Mouse (Mus musculus) kidney, embryonic 15.5 days (tissue): ENCODE measurements around the gene Noxa1. TPM values are rescaled to one million over a fixed set of nuclear protein-coding genes. Genes with fewer than 3 reads are reported as not detected.

ENCODE experiments used
- ATAC-seq: fragments of 200-750 bp; cut with Nextera tagmentation; replicated peaks from 2 replicates; pipeline ENCODE4 v1.8.0; 2017; ENCODE audit warnings: moderate TSS enrichment; ENCODE audit not compliant: low FRiP score
- H3K27ac ChIP-seq: fragments of 300-500 bp; sonication (generic); 2 replicates; pipeline ENCODE4 v1.5.1; 2015; ENCODE audit warnings: mild to moderate bottlenecking, inconsistent platforms
- H3K27me3 ChIP-seq: fragments of 300-500 bp; sonication (generic); 2 replicates; pipeline ENCODE4 v1.6.1; 2015; ENCODE audit warnings: inconsistent platforms
- H3K36me3 ChIP-seq: fragments of 300-500 bp; sonication (generic); 2 replicates; pipeline ENCODE4 v1.6.1; 2015; ENCODE audit warnings: inconsistent platforms
- H3K4me1 ChIP-seq: fragments of 300-500 bp; sonication (generic); 2 replicates; pipeline ENCODE4 v1.6.1; 2015; ENCODE audit warnings: inconsistent platforms
- H3K4me2 ChIP-seq: fragments of 300-500 bp; sonication (generic); 2 replicates; pipeline ENCODE4 v1.6.1; 2015; ENCODE audit warnings: moderate library complexity, mild to moderate bottlenecking, inconsistent platforms
- H3K4me3 ChIP-seq: fragments of 300-500 bp; sonication (generic); replicated peaks from 2 replicates; pipeline ENCODE4 v1.5.1; 2015; ENCODE audit warnings: mild to moderate bottlenecking, inconsistent platforms
- H3K9ac ChIP-seq: fragments of 300-500 bp; sonication (generic); 2 replicates; pipeline ENCODE4 v1.6.1; 2015; ENCODE audit warnings: mild to moderate bottlenecking, inconsistent platforms
- H3K9me3 ChIP-seq: fragments of 300-500 bp; sonication (generic); replicated peaks from 2 replicates; pipeline ENCODE4 v1.6.1; 2016; ENCODE audit warnings: inconsistent platforms
- WGBS: fragments of 180-500 bp; shearing (Covaris S2); methylation state at CpG from one replicate; pipeline ENCODE4 v1.1.7; 2015; ENCODE audit warnings: mixed read lengths; 5-methylcytosine and 5-hydroxymethylcytosine counted together
- microRNA-seq: library from miRNA; unstranded; fragments of <30 nt; microRNA quantifications from one replicate; pipeline ENCODE4, GENCODE M21; 2016
- polyA plus RNA-seq: library from polyadenylated mRNA; unstranded; fragments of >200 nt; fragmentation: Nextera tagmentation; extraction: Ambion mirVana; gene quantifications from 2 replicates; pipeline ENCODE4 v1.2.1, GENCODE M21; 2015

The Noxa1 gene
- polyA plus RNA-seq, 1 experiment from 2014 or later: 0.77 TPM

GRCm38 (mm10) chr2:25058926-25059325 lies 36.0 kb downstream of the Noxa1 start:
- WGBS: 91% methylated on average over 7 of the region's 7 CpGs
- H3K36me3 ChIP-seq: peaks cover 64% of the 10 kb centered on the region

GRCm38 (mm10) chr2:25055409-25056155 lies 39.4 kb downstream of the Noxa1 start:
- Histone ChIP-seq H3K36me3 (peaks cover 38% of the 10 kb centered on the region), H3K27ac (no peak overlapping the region), H3K9ac (peak overlapping the region; percentile 78), H3K9me3 (no peaks in the 10 kb centered on the region), H3K4me1 (peaks cover 18% of the 10 kb centered on the region), H3K27me3 (no peaks in the 10 kb centered on the region), H3K4me2 (peak overlapping the region; percentile 82), H3K4me3 (peak overlapping the region; percentile 79)
- 91% methylated on average over 21 of the region's 21 CpGs for WGBS
- ATAC-seq: no peak

More at GRCm38 (mm10) chr2:25058926-25059325, 36.0 kb downstream of the Noxa1 start:
- no peak overlapping the region for H3K4me3 ChIP-seq
- H3K9me3 ChIP-seq: no peaks in the 10 kb centered on the region
- H3K27me3 ChIP-seq: no peaks in the 10 kb centered on the region
- H3K9ac ChIP-seq: no peak overlapping the region
- peaks cover 16% of the 10 kb centered on the region for H3K4me1 ChIP-seq
- H3K4me2 ChIP-seq: no peak overlapping the region
- no peak for ATAC-seq
- no peak overlapping the region for H3K27ac ChIP-seq

GRCm38 (mm10) chr2:25055068-25055405 lies 39.9 kb downstream of the Noxa1 start:
- Histone ChIP-seq H3K9ac (peak overlapping the region; percentile 78), H3K4me3 (peak overlapping the region; percentile 79), H3K9me3 (no peaks in the 10 kb centered on the region), H3K4me2 (peak overlapping the region; percentile 82), H3K36me3 (peaks cover 33% of the 10 kb centered on the region), H3K27me3 (no peaks in the 10 kb centered on the region), H3K27ac (no peak overlapping the region), H3K4me1 (peaks cover 18% of the 10 kb centered on the region)
- WGBS: 69% methylated on average over 2 of the region's 2 CpGs
- ATAC-seq: peak; percentile 27

GRCm38 (mm10) chr2:25054221-25055067 lies 40.5 kb downstream of the Noxa1 start, which contains the start of gene Nsmf:
Nsmf (plus strand) TSS chr2:25054355.
- WGBS: 5% methylated on average over 47 of the region's 47 CpGs
- peaks cover 18% of the 10 kb centered on the region for H3K4me1 ChIP-seq
- peak within 1 kb of the TSS; percentile 79 for H3K4me3 ChIP-seq
- H3K9me3 ChIP-seq: no peaks in the 10 kb centered on the region
- peak within 1 kb of the TSS; percentile 78 for H3K9ac ChIP-seq
- H3K27ac ChIP-seq: peak within 1 kb of the TSS; percentile 59
- peaks cover 27% of the 10 kb centered on the region for H3K36me3 ChIP-seq
- peak; percentile 93 for ATAC-seq
- H3K27me3 ChIP-seq: no peaks in the 10 kb centered on the region
- H3K4me2 ChIP-seq: peak within 1 kb of the TSS; percentile 82

GRCm38 (mm10) chr2:25053101-25053500 lies 41.8 kb downstream of the Noxa1 start:
- Histone ChIP-seq H3K4me1 (peaks cover 18% of the 10 kb centered on the region), H3K27ac (no peak overlapping the region), H3K4me2 (no peak overlapping the region), H3K9ac (no peak overlapping the region), H3K27me3 (no peaks in the 10 kb centered on the region), H3K36me3 (peaks cover 13% of the 10 kb centered on the region), H3K4me3 (no peak overlapping the region), H3K9me3 (no peaks in the 10 kb centered on the region)
- no peak for ATAC-seq
- 94% methylated on average over 6 of the region's 6 CpGs for WGBS

- no peak overlapping the region for H3K9ac ChIP-seq
- no peak overlapping the region for H3K4me2 ChIP-seq
- peaks cover 18% of the 10 kb centered on the region for H3K4me1 ChIP-seq
- H3K27ac ChIP-seq: no peak overlapping the region
- H3K4me3 ChIP-seq: no peak overlapping the region
- no peaks in the 10 kb centered on the region for H3K27me3 ChIP-seq
- H3K36me3 ChIP-seq: no peaks in the 10 kb centered on the region; the same call in 1 of the 2 replicates
- H3K9me3 ChIP-seq: no peaks in the 10 kb centered on the region
- 87% methylated on average over 8 of the region's 8 CpGs for WGBS
- ATAC-seq: no peak
These were observed 43.5 kb downstream of the Noxa1 start for GRCm38 (mm10) chr2:25051450-25051849.

- Histone ChIP-seq H3K36me3 (no peaks in the 10 kb centered on the region; the same call in 1 of the 2 replicates), H3K27me3 (no peaks in the 10 kb centered on the region), H3K9ac (no peak overlapping the region), H3K9me3 (no peaks in the 10 kb centered on the region), H3K4me2 (no peak overlapping the region), H3K4me3 (no peak overlapping the region), H3K27ac (no peak overlapping the region), H3K4me1 (peaks cover 18% of the 10 kb centered on the region)
- ATAC-seq: no peak
- WGBS: 92% methylated on average over 7 of the region's 7 CpGs
These were observed 44.0 kb downstream of the Noxa1 start for GRCm38 (mm10) chr2:25050921-25051320.

- Histone ChIP-seq H3K9me3 (no peaks in the 10 kb centered on the region), H3K4me1 (no peaks in the 10 kb centered on the region), H3K4me2 (no peak overlapping the region), H3K9ac (no peak overlapping the region), H3K27ac (no peak overlapping the region), H3K27me3 (no peaks in the 10 kb centered on the region), H3K4me3 (no peak overlapping the region), H3K36me3 (no peaks in the 10 kb centered on the region)
- no peak for ATAC-seq
- 89% methylated on average over 5 of the region's 5 CpGs for WGBS
These were observed 54.9 kb downstream of the Noxa1 start for GRCm38 (mm10) chr2:25040089-25040488.

Small RNAs within 50 kb of the gene (microRNA-seq; reads per million reads assigned to microRNA genes)
- not detected for gene Gm24328
- gene Mir7664: not detected

Other genes starting within 250 kb of the Noxa1 start
- gene Ehmt1, start 175.5 kb downstream of the Noxa1 start, polyA plus RNA-seq: 88.4 and 93.2 TPM in 2 replicates
- gene Arrdc1, start 159.9 kb downstream of the Noxa1 start, polyA plus RNA-seq: 45.3 and 48.5 TPM in 2 replicates
- gene Zmynd19, start 145.4 kb downstream of the Noxa1 start, polyA plus RNA-seq: 15.9 and 22.9 TPM in 2 replicates
- gene Dph7, start 132.7 kb downstream of the Noxa1 start, polyA plus RNA-seq: 28.3 and 29.5 TPM in 2 replicates
- 116 and 127 TPM in 2 replicates for gene Mrpl41, start 120.1 kb downstream of the Noxa1 start, polyA plus RNA-seq
- gene Pnpla7, start 119.1 kb downstream of the Noxa1 start, polyA plus RNA-seq: 6.7 and 9.0 TPM in 2 replicates
- gene Nsmf, start 40.8 kb downstream of the Noxa1 start, polyA plus RNA-seq: 76.5 and 91.4 TPM in 2 replicates
- gene Entpd8, start 14.8 kb downstream of the Noxa1 start, polyA plus RNA-seq: 5.0 and 5.3 TPM in 2 replicates
- 21.8 and 23.7 TPM in 2 replicates for gene Nrarp, start 85.6 kb upstream of the Noxa1 start, polyA plus RNA-seq
- 11.7 and 14.1 TPM in 2 replicates for gene Tor4a, start 101.7 kb upstream of the Noxa1 start, polyA plus RNA-seq
- 114 and 124 TPM in 2 replicates for gene Nelfb, start 116.3 kb upstream of the Noxa1 start, polyA plus RNA-seq
- gene Stpg3, start 119.5 kb upstream of the Noxa1 start, polyA plus RNA-seq: 0.23 and 0.55 TPM in 2 replicates
- gene Fam166a, start 123.6 kb upstream of the Noxa1 start, polyA plus RNA-seq: 1.4 and 1.9 TPM in 2 replicates
- gene Tubb4b, start 129.6 kb upstream of the Noxa1 start, polyA plus RNA-seq: 555 and 581 TPM in 2 replicates
- gene Slc34a3, start 139.2 kb upstream of the Noxa1 start, polyA plus RNA-seq: 0.78 and 0.99 TPM in 2 replicates
- 0.31 and 0.41 TPM in 2 replicates for gene Rnf224, start 141.6 kb upstream of the Noxa1 start, polyA plus RNA-seq
- 20.7 and 21.8 TPM in 2 replicates for gene Rnf208, start 147.1 kb upstream of the Noxa1 start, polyA plus RNA-seq
- gene Cysrt1, start 147.3 kb upstream of the Noxa1 start, polyA plus RNA-seq: 0.51 and 0.55 TPM in 2 replicates
- 5.3 and 5.4 TPM in 2 replicates for gene AL732309.1, start 151.7 kb upstream of the Noxa1 start, polyA plus RNA-seq
- 23.4 and 23.6 TPM in 2 replicates for gene Tmem203, start 160.3 kb upstream of the Noxa1 start, polyA plus RNA-seq
- gene Tprn, start 167.5 kb upstream of the Noxa1 start, polyA plus RNA-seq: 9.2 and 11.3 TPM in 2 replicates
- 204 and 207 TPM in 2 replicates for gene Ssna1, start 177.3 kb upstream of the Noxa1 start, polyA plus RNA-seq
- 123 and 129 TPM in 2 replicates for gene Anapc2, start 177.3 kb upstream of the Noxa1 start, polyA plus RNA-seq
- gene Tmem210, start 193.0 kb upstream of the Noxa1 start, polyA plus RNA-seq: not detected in 2 replicates
- 0.46 TPM in 1 of 2 replicates, not detected in the other for gene Lrrc26, start 194.8 kb upstream of the Noxa1 start, polyA plus RNA-seq
- 0.53 and 0.71 TPM in 2 replicates for gene Grin1, start 224.0 kb upstream of the Noxa1 start, polyA plus RNA-seq
- gene Man1b1, start 237.2 kb upstream of the Noxa1 start, polyA plus RNA-seq: 50.5 and 53.2 TPM in 2 replicates